Mouse (Mus musculus) layer of hippocampus, adult 9-11 months (tissue): ENCODE data around the gene Cstf3.

ENCODE experiments used
- DNase-seq: peaks from one replicate; pipeline ENCODE4 v3.0.0; 2022

The Cstf3 gene

DNA sequence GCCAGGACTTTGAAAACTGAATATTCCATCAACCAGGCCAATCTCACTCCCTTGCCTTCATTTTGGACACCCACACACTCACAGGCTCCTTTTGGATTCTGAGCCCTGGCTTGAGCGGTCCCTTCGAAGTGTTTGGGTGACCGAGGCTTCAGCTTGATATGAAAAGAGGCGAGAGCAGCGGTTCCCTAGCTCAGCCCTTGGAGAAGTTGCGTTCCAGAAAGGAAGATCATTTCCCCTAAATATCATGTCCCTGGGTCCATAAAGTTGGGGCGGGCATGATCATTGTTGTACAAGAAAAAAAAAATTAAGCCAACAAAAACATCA, 122.1 kb downstream of the Cstf3 start:
- DNase-seq, result no peak

GRCm38 (mm10) chr2:104714254-104714691, 124.0 kb downstream of the Cstf3 start:
- DNase-seq, result no peak
